Mouse (Mus musculus) stomach, postnatal 0 days (tissue): ENCODE measurements around the gene Fst.

Experiments
- CTCF ChIP-seq: IDR thresholded peaks from 2 replicates; pipeline ENCODE4 v1.5.1; 2016; ENCODE audit warnings: antibody characterized with exemption, low read depth, mild to moderate bottlenecking, moderate library complexity
- EP300 ChIP-seq: optimal IDR thresholded peaks from 2 replicates; pipeline ENCODE3; 2016; ENCODE audit warnings: antibody characterized with exemption

GRCm38 (mm10) chr13:114406424-114406823 is 52.3 kb downstream of the Fst start:
- TF ChIP-seq CTCF (no peak), EP300 (no peak)
